Mouse (Mus musculus) CD4-positive, CD25-positive, alpha-beta regulatory T cell, adult 2 months (primary cell): ENCODE results near the gene Ell.

ENCODE experiments used
- DNase-seq: peaks from one replicate; pipeline ENCODE4 v3.0.0-alpha.2; 2012; ENCODE audit warnings: low read depth, low spot score

Gene Ell

DNA sequence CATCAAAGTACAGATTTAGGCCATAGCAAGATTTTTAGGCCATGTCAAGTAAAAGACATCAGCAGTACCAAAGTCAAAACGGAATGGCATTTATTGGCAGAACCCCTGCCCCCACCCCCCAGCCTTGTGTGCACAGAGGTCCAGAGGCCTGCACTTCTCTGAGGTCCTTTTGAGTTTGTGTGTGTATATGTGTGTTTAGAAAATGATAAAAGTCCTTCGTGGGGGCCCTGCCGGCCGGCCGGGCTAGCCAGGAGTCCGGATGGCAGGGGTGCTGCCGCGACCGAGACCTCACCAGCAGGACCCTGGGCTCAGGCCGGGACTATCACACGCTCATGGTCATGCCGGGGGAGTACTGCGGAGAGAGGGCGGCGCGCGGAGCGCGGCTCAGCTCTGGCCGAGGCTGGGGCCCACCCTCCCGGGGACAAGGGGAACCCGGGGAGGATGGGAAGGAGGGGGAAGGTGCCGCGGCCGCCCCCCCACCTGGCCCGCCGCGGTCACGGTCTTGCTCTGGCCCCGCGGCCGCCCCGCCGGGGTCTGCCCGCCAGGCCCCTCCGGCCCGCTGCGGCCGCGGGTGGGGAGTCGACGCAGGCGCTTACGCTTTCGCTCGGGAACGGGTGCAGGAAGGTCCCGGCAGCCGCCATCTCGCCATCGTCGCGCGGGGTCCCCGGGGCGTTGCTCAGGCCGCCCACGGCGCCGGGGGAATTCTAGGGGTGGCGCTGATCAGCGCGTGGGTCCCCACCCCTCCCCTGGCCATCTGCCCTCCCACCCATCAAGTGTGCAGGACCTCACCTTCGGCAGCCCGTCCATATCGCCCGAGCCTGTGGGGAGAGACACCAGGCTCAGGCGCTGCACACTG is 58.4 kb downstream of the Ell start:
- DNase-seq: no peak

DNA sequence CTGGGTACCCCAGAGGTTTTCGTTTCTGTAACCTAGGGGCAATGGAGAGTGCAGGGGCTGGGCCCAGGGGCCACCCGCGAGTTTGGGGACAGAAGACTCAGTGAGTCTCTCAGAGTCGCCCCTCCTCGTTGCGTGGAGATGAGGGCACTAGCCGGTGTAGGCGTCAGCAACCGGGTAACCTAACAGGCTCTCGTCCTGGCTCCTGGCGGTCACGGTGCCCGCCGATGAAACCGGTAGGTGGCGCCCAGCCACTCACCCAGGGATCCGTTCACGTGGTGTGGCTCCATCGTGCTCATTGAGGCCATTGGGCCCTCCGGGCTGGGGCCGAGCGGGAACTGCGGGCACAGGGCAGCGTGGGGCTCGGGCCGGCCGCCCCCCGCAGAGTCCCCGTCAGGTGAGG is 59.0 kb downstream of the Ell start:
- DNase-seq: no peak

DNA sequence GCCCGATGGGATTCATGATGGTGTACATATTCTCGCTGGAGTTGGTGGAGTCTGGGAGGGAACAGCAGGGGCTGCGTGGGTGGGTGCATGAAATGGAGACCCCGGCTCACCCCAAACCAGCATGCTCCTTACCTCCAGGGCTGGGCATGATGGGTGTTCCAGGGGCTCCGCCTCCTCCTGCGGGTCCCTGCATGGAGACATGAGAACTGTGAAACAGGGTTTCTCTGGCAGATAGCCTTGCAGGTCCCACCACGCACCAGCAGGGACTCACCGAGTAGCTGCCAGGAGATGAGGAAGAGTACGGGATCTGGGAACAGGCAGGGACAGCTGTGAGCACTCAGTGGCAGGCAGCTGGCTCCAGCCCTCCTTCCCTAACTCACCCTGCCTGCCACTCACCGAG is 59.5 kb downstream of the Ell start:
- DNase-seq: no peak

DNA sequence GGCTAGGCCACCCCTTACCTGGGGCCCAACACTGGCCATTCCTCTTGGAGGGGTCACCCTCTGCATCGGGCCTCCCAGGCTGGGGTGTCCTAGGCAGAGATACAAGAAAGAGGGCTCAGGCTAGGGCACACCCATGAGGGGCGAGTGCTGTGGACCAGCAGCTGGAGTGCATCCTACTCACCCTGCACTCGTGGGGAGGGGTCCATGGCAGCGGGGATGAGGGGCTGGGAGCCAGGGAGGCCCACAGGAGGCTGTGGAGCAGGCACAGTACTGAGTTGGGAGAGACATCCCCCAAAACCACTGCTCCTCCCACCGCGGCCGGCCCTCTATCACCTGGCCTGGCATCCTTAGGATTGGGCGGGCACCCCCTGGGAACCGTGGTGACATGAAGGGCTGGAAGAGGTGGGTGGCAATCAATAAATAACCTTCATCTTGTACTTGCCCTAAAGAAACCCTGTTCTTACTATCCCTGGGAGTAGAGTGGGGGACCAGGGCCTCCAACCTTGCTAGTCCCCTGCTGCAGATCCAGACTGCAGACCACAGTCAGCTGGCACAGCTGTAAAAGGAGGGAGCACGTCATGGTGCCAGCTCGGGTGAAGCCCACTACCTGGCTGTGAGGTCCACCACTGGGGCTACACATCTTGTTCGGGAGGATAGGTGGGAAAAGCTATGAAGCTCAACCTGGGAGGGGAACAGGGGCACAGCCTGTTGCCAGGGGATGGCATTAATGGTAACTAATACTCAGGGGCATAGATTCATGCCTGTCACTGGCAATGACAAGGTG is 60.4 kb downstream of the Ell start:
- no peak for DNase-seq

DNA sequence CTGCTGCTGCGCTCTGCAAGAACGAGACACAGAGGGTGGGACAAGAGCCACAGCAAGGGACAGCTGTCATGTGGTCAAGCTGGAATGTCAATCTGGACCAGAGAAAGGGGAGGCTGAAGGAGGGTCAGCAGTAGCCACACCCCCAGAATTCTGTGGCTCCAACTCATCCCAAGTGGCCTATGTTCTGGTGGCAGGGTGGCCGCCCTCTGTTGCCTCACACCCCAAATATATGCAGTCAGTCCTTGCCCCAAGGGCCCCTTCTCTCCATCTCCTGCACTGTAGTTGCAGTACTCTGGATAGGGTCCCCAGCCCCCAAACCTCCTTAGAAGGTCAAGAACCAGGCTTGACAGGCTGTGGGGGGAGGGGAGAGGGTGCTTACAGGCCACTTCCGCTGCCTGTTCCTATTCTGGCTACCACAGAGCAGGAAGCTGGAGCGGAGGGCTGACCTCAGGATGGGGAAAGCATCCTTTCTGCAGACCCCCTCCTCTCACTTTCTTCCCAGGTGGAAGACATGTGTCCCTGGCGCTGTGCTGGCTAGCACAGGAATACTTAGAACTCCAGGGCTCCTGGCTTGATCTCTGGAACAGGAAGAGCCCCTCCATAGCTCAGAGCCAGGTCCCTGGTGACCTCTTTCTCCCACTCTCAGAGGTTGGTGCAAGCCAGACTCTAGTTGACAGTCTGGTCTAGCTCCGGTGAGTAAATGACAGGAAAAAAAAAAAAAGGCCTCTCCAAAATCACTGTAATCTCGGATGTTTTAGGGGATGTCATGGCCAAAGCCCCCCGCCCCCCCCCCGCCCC is 61.4 kb downstream of the Ell start:
- no peak for DNase-seq

DNA sequence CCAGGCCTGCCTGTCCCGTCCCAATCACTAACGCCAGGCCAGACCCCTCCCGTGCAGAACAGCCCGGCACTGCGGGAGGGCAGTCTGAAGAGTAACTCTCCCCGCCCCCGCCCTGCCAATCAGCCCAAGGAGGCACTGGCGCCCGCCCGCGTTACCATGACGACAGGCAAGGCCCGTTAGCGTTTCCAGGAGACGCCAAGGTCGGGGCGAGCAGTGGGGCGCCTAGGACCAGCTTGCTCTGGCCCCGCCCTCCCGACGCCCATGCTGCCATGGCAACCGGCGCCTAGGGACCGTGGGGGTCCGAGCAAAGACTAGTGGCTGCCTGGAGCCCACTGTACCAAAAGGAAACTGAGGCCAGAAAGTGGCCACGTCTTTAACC is 62.0 kb downstream of the Ell start:
- DNase-seq: peak; percentile 90

DNA sequence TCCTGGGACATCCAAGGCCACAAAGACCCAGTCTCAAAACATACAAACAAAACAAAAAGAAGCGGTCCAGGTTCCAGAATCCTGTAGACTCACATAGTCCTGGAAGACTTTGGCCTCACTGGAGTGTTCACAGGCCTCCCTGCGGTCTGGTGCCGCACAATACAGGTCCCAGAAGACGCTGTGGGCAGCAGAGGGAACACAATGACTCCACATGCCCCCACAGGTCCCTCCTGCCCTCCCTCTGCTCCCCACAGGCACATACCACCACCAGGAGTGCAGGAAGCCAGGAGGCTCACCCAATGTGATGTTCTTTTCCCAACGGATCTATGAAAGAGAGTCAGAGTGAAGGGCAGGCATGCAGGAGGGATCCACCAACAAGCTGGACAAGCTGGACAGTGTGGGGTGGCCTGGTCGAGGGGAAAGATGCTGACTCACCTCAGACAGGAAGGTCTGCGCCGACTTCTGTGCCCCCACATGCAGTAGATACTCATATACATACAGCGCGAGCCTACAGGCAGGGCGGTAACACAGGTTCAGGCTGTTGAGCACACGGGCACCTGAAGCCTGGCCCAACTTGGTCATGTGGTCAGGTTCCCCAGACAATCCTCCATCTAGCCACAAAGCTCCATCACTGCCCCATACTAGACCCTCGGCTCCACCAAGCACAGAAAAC is 63.0 kb downstream of the Ell start:
- DNase-seq: no peak

DNA sequence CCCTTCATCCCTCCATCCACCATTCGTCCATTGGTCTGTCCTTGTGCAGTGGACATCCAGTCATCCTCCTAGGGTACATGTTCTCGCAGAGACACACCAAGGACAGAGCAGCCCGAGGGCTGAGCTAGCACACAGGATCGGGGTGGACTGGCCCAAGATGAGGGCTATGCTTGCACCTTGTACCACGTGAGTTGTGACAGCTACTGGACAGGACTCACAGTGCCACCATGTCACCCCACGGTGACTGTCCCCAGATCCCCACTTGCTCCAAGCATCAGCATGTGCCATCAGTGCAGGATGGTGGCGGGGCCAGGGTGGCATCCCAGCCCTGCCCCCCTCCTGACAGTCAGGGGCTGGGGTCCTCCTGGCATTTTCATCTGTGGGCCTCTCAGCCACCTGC is 65.3 kb downstream of the Ell start:
- DNase-seq: no peak

DNA sequence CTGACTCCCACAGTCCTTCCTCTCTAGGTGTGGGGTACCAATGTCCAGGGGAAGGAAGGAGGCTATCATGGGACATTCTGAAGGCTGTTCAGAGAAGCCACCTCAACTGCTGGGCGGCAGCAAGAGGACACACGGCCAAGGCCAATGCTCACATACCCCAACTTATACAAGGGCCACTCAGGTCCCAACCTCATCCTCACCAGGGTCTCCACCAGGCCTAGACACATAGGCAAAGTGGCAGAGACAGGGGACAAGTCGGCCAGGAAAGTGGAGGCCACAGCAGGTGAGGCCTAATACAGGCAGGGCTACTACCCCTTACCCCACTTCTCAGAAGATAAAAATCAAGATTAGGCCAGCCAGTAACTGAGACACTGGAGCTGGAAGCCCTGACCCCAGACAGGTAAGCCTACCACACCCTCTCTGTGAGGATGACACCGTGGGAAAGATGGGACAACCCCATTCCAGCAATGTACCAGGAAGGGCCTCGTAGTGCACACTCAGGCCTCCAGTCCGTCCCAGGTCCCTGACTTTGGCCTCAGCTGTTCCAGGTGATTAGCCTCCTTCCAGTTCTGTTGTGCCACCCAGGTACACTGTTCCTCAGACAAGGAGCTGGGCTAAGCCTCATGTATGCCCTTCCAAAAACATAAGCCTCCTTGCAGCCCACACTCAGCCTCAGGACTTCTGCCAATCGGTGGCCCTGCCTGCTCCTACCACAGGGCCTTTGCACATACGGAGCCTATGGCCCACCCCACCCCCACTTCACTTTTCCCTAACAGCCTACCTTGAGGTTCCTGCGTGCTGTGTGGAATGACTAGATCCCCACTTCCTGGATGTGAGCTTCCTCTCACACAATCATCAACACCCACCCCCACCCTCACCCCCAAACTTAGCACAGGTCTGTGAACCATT is 66.9 kb downstream of the Ell start:
- DNase-seq: peak; percentile 28

DNA sequence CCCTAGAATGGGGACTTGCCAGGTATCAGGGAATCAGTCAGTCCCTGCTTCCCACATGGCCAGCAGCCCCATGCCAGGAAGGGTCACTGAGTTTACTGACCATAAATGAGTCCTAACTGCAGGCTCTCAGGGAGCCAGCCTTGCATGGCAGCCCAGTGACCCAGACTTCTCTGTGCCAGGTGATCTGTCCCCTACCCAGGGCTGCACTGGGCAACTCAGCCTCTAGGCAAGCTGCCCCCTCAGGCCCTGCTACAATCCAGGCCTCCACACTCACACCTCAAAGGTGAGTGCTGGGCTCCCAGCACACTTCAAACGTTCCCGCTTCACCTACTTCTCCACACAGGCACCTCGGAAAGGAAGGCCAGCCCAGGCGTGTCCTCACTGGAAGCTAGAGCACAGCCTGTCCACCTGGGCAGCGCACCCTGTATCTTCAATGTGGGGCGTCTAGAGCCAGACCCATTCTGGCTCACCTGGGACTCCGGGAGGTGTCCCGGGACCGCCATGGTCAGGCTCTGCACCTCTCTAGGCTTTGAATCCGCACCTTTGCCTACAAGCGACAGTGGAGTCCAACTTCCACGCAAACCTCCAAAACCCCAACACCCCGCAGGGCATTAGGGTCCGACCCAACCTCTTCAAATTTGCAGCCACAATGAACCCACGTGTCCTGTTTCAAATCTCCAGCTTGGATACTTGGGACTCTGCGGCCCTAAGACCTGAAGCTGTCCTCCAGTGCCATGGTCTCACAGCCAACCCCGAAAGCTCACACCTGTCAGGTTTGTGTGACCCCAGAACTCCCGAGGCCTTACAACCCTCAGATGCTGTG is 67.7 kb downstream of the Ell start:
- no peak for DNase-seq

DNA sequence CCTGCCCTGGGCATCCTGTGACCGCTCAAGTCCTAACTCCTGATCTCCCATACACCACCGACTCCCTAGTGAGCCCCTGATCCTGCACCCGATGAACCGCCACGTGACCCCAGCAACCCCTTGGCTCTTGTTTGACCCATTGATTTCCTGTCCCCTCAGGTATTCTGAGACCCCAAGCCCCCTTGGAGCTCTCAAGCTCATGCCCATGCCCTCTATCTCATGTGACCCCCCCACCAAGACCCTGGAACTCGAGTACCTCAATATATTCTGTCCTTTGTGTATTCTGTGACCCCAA is 68.3 kb downstream of the Ell start:
- peak; percentile 35 for DNase-seq

DNA sequence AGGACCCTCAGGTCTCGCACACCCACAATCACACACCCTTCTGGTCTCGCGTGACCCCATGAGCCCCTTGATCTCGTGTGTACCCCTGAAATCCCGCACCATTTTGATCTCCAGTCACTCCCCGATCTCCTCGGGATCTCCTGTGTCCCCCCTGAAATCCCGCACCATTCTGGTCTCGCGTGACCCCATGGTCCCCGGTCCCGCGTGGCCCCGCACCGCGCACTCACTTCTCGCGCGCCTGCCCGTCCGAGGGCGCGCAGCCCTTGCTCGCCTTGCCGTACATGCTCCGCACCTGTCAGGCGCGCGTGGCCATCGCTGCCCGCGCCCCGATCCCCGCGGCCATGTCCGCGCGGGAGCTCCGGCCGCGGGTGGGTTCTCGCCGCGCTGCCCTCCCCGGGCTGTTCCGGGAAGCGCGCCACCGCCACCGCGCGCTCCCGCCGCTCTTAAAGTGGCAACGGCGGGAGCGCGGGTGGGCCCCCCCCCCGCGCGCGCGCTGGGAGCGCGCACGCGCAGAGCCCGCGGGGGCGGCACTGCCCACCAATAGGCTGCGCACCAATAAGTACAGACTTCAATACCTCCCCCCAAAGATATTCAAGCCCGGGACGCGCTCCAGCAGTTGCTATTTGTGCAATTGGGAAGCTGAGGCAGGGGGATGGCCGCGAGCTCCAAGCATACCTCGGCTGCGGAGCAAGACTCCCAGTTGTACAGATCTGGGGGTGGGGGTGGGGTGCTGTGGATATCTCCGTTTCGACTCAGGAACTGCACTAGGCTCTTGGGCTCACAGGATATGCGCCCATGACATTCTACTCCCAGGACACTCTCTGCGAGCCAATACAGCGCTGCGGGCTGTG is 68.9 kb downstream of the Ell start:
- DNase-seq: peak; percentile 66

DNA sequence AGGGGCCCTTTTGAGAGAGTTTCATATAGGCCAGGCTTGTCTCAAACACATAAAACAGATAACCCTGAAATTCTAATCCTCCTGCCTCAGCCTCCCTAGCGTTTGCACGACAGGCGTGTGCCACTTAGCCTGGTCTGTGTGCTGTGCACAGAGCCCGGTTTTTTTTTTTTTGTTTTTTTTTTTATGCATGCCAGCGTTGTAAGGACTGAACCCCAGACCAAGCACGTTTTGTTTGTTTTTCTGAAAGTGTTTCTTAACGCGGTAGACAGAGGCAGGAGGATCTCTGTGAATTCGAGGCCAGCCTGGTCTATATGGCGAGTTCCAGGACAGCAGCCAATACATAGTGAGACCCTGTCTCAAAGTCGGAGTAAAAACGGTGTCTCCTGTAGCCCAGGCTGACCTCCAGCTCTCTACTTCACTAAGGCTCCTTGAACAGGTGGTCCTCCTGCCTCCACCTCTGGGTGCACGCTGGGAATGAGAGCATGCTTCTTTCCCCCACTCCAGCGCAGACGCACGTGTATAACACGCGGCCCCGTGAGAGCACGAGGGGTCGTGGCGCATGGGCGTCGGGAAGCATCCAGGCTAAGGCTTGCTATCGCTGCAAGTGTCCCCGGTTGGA is 69.6 kb downstream of the Ell start, which contains the start of gene Ssbp4:
Ssbp4 (minus strand) TSS at position 124 of the 619 bp plus-strand sequence.
- DNase-seq: no peak

DNA sequence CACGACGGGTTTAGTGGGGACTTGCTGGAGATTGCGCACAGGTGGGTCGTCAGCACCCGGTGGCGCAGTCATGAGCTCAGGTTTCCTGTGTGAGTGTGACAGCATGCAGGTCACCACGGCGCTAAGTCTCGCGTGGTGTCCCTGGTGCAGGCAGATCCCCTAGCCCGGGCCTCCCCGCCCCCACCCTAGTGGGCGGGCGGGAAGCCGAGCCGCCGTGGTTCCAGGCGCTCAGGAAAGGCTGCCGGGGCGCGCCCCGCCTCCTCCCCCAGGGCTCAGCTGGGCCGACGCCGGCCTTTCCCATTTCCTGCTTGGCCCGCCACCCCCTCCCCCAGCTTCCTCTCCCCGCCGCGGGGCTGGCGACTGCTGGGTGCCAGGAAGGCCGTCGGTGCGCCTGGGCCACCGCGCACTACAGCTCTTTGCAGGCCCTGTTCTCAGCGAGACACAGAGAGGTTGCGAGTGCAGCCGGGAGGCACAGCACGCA is 70.2 kb downstream of the Ell start:
- DNase-seq: peak; percentile 94

DNA sequence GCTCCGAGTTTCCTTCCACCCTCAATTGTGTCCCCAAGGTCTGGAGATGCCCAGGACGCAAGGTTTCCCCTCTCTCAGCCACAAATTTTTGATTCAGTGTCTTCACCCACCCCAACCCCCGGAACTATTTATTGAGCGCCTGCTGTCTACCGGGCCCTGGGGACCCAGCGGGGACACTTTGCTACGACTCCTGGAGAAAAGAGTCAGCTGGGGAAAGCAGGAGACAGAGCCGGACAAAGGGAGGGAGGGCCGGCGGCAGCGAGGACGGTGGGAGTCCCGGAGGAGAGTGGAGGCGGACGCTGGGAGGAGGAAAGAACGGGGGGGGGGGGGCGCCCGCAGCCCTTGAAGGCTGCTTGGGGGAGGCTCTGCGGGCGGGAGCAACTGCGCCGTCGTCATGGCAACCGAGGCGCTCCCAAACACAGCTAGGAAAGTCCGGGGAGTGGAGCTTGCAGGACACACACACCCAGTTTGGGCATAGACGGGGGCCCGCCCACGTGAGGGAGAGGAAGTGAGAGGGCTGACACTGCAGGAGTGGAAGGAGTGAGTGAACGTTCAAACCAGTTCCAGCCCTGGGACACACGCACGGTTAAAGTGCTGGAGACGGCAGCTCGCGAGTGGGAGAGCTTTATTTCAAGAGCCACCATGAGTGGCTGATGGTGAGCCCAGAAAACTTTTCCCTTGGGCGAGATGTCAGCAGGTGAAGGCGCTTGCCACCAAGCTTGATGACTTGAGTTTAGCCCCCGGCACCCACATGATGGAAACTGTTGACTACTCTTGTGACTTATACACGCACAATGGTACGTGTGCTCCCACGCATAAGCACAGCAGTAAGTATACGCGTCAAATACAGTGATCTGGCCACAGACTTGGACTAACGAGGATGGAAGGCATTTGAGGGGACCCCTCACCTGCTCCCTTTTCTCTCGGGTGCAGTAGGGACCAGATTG is 70.9 kb downstream of the Ell start:
- peak; percentile 95 for DNase-seq

DNA sequence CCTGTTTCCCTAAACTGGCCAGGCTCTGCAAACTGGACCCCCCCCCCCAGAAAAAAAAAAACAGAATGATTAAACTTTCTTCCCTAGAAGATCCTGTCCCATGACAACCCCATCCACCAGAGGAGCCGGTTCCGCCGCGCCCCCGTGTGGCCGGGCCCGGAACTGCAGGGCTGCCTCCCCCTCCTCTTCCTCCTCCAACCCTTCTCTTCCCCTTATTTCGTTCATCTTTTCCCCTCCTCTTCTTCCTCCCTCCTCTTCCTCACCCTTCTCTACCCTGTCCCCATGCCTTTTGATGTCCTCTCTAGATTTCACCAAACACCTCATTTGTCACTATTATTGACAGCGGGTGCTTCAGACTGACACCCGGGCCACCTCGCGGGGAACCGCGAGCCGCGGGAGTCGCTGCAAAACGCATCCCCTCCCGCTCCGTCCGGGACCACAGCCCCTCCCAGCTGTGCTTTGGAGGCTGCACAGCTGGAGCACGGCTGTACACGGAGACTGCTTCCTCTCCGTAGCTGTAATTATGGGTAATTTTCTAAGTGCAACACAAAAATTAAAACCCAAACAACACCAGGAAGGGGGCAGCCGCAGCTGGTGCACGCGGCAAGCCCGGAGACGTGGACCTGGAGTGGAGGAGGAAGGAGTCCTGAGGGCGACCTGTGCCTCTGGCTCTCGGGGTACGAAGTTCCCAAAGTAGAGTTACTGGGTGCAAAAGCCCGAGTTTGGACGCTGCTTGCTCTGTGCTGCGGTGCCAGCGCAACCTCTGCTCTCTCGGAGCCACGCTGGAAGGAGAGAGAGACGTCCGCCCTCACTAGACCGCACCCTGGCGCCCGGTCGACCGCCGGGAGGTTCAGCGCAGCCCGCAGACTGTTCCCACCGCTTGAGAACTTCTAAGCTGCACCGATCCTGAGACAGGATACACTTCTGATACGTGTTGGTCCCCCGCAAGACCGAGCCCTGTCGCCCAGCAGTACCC is 71.8 kb downstream of the Ell start:
- peak; percentile 89 for DNase-seq
